Mouse (Mus musculus) activated CD4-positive, CD25-positive, alpha-beta regulatory T cell, adult 9 weeks (primary cell): Measurements from ENCODE around the gene Trim59. TPM values are rescaled to one million over a fixed set of nuclear protein-coding genes. Genes with fewer than 3 reads are reported as not detected.

Experiments used
- polyA plus RNA-seq: library from polyadenylated mRNA; unstranded; fragments of 100-300 nt; shearing (Covaris generic); gene quantifications from one replicate; pipeline ENCODE4 v1.2.1, GENCODE M21; 2017

Gene Trim59
- polyA plus RNA-seq: 26.9 TPM

DNA sequence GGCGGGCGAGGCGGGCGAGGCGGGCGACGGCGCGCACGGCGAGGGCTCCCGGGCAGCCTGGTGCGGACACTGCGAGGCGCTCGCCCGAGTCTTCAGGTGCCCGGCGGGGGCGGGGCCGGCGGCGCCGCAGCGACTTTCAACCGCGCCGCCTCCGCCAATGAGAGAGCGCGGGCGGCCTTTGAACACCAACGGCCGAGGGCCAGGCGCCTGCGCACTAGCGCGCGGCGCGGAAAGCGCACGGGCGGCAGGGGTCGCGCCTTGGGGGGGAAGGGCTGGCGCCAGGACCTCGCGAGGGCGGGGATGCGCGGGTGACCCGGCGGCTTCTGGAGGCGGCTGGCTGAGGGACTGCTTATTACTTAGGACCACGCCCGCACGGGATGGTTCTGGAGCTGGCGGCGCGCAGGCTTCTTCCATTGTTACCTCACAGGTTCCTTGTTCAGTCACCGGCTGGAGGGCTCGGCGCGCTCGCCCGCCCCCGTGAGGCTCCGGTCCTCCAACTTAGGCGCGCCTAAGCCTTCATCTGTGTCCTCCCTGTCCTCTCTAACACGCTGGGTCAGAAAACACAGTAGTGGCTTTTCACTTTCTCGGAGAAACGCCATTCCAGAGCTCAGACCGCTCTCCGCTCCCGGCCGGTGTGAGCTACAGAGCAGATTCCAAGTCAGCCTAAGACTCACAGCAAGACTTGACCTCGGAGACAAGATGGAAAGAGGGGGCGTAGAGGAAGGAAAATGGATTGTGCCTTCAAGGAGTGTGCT is at the start of gene Trim59:
Gene Trim59, minus strand, starts transcription at position 111 of the 755 bp plus-strand sequence.

DNA sequence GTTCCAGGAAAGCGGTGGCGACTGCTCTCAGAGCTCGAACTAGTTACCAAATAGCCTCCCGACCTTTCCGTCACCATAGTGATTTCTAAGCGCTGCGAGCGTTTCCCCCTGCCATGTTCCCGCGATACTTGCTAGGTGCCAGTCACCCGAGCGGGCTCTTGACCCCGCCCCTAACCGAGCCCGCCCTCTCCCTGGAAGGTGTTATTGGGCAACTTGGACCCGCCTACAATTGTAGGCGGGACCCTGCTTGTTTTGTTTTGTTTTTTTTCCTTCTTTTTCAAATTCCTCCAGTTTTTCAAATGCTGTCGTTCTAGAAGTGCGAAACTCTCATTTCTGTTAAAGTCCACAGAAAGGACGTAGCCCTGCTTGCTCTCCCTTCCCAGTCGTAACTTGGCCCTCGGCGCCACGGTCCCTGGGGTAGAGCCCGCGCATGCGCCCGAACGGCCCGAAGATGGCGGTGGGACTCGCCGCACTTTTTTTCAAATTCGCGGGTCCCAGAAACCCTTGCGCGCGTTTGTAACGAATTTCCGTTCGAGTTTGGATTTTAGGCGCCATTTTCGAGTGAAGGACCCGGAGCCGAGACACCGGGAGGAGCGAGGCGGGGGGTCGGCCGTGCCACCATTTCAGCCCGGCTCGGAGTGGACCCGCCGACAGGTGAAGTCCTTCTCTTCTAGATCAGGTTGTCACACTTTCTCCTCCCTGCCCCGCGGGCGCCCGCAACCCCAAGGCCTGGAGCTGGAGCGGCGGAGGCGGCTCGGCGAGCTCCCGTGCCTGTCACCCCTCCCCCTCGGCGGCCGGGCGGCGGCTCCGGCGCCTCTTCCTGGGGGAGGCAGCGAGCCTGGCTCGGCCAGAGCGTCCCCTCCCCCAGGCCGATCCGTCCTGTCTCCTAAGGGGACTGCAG is 39.9 kb downstream of the Trim59 start, which contains the start of the genes Ift80 and Smc4:
Gene Ift80, minus strand, starts transcription at position 134 of the 901 bp plus-strand sequence.
Gene Smc4, plus strand, starts transcription at position 302 of the 901 bp plus-strand sequence.

Other genes starting within 250 kb of the Trim59 start
- gene 1110032F04Rik, start 175.2 kb downstream of the Trim59 start, polyA plus RNA-seq: 3.0 TPM
- gene Ift80, start 40.2 kb downstream of the Trim59 start, polyA plus RNA-seq: 264 TPM
- gene Smc4, start 40.0 kb downstream of the Trim59 start, polyA plus RNA-seq: 697 TPM
- 33.5 TPM for gene Kpna4, start 82.4 kb upstream of the Trim59 start, polyA plus RNA-seq
- gene Arl14, start 177.7 kb upstream of the Trim59 start, polyA plus RNA-seq: not detected